Mouse (Mus musculus) neural tube, embryonic 14.5 days (tissue): Measurements from ENCODE around the gene Ccdc113. TPM values are rescaled to one million over a fixed set of nuclear protein-coding genes. Genes with fewer than 3 reads are reported as not detected.

Experiments
- ATAC-seq: fragments of 200-750 bp; cut with Nextera tagmentation; 2 replicates; pipeline ENCODE4 v1.8.0; 2017; ENCODE audit warnings: low read depth, mild to moderate bottlenecking, moderate TSS enrichment, moderate library complexity
- H3K27ac ChIP-seq: fragments of 300-500 bp; sonication (generic); 2 replicates; pipeline ENCODE4 v1.5.1; 2014; ENCODE audit warnings: low read depth, mild to moderate bottlenecking, control low read depth, low read length, moderate library complexity, mixed read lengths
- H3K27me3 ChIP-seq: fragments of 300-500 bp; sonication (generic); 2 replicates; pipeline ENCODE4 v1.6.1; 2014; ENCODE audit warnings: low read length; ENCODE audit not compliant: control insufficient read depth, insufficient read depth
- H3K36me3 ChIP-seq: fragments of 300-500 bp; sonication (generic); 2 replicates; pipeline ENCODE4 v1.6.1; 2014; ENCODE audit warnings: low read length, mixed read lengths; ENCODE audit not compliant: control insufficient read depth, insufficient read depth
- H3K4me1 ChIP-seq: fragments of 300-500 bp; sonication (generic); 2 replicates; pipeline ENCODE4 v1.6.1; 2014; ENCODE audit warnings: low read length; ENCODE audit not compliant: control insufficient read depth, insufficient read depth
- H3K4me2 ChIP-seq: fragments of 300-500 bp; sonication (generic); 2 replicates; pipeline ENCODE4 v1.6.1; 2014; ENCODE audit warnings: mild to moderate bottlenecking, low read depth, low read length, control low read depth
- H3K4me3 ChIP-seq: fragments of 300-500 bp; sonication (generic); 2 replicates; pipeline ENCODE4 v1.5.1; 2014; ENCODE audit warnings: low read depth, low read length, control low read depth, mixed read lengths
- H3K9ac ChIP-seq: fragments of 300-500 bp; sonication (generic); replicated peaks from 2 replicates; pipeline ENCODE4 v1.6.1; 2014; ENCODE audit warnings: low read depth, mild to moderate bottlenecking, control low read depth, low read length, mixed read lengths
- H3K9me3 ChIP-seq: fragments of 300-500 bp; sonication (generic); 2 replicates; pipeline ENCODE4 v1.6.1; 2016; ENCODE audit warnings: low read length; ENCODE audit not compliant: control insufficient read depth
- WGBS: fragments of 180-500 bp; shearing (Covaris S2); extraction: QIAGEN DNeasy Blood & Tissue Kit; methylation state at CpG from one replicate; pipeline ENCODE4 v1.1.7; 2014; 5-methylcytosine and 5-hydroxymethylcytosine counted together
- polyA plus RNA-seq: library from polyadenylated mRNA; unstranded; fragments of >200 nt; fragmentation: Nextera tagmentation; extraction: Ambion mirVana; gene quantifications from 2 replicates; pipeline ENCODE4 v1.2.1, GENCODE M21; 2014

Ccdc113 gene
- polyA plus RNA-seq = 0.97 and 2.0 TPM in 2 replicates

DNA sequence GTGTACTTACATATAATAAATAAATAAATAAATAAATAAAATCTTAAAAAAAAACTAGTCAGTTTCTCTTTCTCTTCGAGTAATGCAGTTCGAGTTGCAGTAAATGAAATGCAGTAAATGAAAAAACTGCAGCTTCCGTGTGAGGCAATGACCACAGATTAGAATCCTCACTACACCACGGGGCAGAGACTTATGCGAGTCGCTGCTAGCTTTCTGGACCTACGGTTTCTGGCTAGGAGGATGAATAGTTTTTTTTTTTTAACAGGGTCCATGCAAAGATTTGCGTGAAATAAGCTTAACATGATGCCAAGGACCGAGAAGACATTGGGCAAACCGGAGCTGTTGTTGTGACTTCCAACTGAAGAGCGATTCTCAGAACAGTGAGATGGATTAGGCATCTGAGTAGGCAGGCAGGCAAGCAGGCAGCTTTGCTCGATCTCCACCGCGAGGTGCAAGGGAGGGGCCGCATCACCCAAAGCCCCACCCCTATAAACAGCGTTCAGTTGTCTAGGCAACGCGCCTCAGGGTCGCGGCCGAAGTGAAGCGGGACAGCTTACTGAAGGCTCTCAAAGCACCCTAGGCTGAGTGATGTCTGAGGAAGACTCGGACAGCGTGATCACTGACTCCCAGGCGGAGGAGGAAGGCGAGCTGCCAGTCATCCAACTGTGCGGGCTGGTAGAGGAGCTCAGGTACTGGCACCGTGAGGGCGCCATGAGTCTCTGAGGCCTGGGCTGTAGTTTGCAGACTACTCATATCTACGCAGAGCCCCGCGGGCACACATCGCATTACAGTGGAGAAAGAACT, at the start of gene Ccdc113:
Gene Ccdc113 (plus strand): TSS at position 502 of the 804 bp plus-strand sequence.
- Histone ChIP-seq H3K4me2 (peak within 1 kb of the TSS; percentile 59), H3K9me3 (no peaks in the 10 kb centered on the region), H3K27ac (no peak within 1 kb of the TSS), H3K27me3 (no peaks in the 10 kb centered on the region), H3K4me1 (no peaks in the 10 kb centered on the region), H3K4me3 (peak within 1 kb of the TSS; percentile 35), H3K36me3 (no peaks in the 10 kb centered on the region), H3K9ac (no peak within 1 kb of the TSS; the same call in 1 of the 2 replicates)
- peak; percentile 91 for ATAC-seq
- WGBS = 7% methylated on average over 33 of the region's 33 CpGs

DNA sequence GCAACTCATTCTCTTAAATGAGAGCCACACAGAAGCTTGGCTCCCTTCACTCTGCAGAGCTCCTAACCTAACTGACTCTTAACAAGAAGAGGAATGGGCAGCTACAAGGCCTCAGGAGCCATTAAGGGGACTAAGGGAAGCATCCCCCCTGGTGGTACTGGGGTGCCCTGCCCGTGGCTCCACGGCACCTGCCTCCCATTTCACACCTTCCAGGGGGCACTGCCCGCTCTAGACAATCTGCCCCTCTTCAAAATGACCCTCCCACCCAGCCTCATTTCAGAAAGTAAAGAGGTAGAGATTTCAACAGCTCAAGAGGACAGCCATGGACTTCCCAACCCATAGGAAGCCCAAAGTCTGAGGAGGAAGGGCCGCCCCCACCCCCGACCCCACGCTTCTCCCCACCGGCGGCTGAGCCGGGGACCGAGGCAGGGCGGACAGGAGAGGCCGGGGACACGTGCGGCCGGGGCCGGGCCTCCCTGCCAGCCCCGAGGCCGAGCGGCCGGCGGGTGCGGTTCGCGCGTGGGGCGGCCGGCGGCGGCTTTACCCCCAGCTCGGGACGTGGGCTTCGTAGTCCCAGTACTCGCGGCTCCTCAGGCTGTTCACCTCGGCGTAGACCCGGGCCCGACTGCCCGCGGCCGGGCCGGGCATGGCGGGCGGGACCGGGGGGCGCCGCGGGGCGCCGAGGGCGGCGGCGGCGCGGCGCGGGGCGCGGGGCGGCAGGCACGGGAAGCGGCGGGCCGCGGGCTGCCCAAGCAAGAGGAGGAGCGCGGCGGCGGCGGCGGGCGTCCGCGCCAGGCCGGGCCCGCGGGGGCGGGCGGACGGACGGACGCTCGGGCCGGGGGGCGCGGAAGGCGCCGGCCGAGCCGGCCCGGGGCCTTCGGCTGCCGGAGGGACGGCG, 45.8 kb upstream of the Ccdc113 start:
- no peaks in the 10 kb centered on the region for H3K27me3 ChIP-seq
- no peaks in the 10 kb centered on the region for H3K9me3 ChIP-seq
- peak overlapping the region; percentile 84 for H3K4me3 ChIP-seq
- ATAC-seq = peak; percentile 54; the same call in 1 of the 2 replicates
- H3K27ac ChIP-seq = no peak overlapping the region; the same call in 1 of the 2 replicates
- H3K9ac ChIP-seq = peak overlapping the region; percentile 98
- peak overlapping the region; percentile 93 for H3K4me2 ChIP-seq
- peaks cover 6% of the 10 kb centered on the region for H3K4me1 ChIP-seq
- under 1% methylated on average over 49 of the region's 95 CpGs for WGBS
- H3K36me3 ChIP-seq = peaks cover 17% of the 10 kb centered on the region

- H3K27ac ChIP-seq = peak overlapping the region; percentile 23; the same call in 1 of the 2 replicates
Measured at GRCm38 (mm10) chr8:95488698-95489332, 45.1 kb upstream of the Ccdc113 start.

DNA sequence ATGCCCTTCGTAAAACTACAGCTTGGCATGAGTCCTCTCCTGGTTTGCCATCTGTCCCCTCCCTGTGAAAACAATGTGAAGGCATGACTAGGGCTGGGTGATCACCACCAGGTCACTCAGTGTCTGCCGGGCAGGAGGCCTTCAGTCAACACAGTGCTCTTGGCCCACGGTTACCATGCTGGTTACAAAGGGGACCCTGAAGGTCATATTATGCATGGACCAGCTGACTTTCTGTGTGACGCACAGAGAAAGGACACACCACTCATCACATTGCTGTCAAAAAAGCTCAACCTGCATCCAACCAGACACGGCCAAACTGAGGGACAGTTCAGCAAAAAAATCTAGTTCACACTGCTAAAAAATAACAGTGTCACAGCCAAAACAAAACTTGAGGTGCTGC, 43.9 kb upstream of the Ccdc113 start, which contains the start of gene Csnk2a2:
Gene Csnk2a2 (minus strand): TSS at position 34 of the 400 bp plus-strand sequence.
- Histone ChIP-seq H3K27me3 (no peaks in the 10 kb centered on the region), H3K4me3 (peak within 1 kb of the TSS; percentile 84), H3K27ac (0 out of 2 replicates have a peak within 1 kb of the TSS, but pooled peaks have one; percentile 23), H3K9ac (peak within 1 kb of the TSS; percentile 98), H3K4me2 (peak within 1 kb of the TSS; percentile 50), H3K9me3 (no peaks in the 10 kb centered on the region), H3K4me1 (peaks cover 6% of the 10 kb centered on the region), H3K36me3 (peaks cover 9% of the 10 kb centered on the region)
- ATAC-seq = no peak
- WGBS = 80% methylated on average over 5 of the region's 5 CpGs

More at GRCm38 (mm10) chr8:95488698-95489332, 45.1 kb upstream of the Ccdc113 start:
- peak overlapping the region; percentile 98 for H3K9ac ChIP-seq
- WGBS = 5% methylated on average over 11 of the region's 42 CpGs
- peak; percentile 92 for ATAC-seq
- H3K36me3 ChIP-seq = peaks cover 17% of the 10 kb centered on the region
- H3K27me3 ChIP-seq = no peaks in the 10 kb centered on the region
- peaks cover 6% of the 10 kb centered on the region for H3K4me1 ChIP-seq
- peak overlapping the region; percentile 50 for H3K4me2 ChIP-seq
- no peaks in the 10 kb centered on the region for H3K9me3 ChIP-seq
- peak overlapping the region; percentile 84 for H3K4me3 ChIP-seq

- Histone ChIP-seq H3K9ac (no peak overlapping the region), H3K27me3 (no peaks in the 10 kb centered on the region), H3K9me3 (no peaks in the 10 kb centered on the region), H3K36me3 (no peaks in the 10 kb centered on the region), H3K4me3 (no peak overlapping the region), H3K27ac (no peak overlapping the region), H3K4me2 (no peak overlapping the region), H3K4me1 (peaks cover 6% of the 10 kb centered on the region)
- WGBS = 65% methylated on average over 4 of the region's 4 CpGs
- no peak for ATAC-seq
Measured at GRCm38 (mm10) chr8:95492057-95492456, 41.8 kb upstream of the Ccdc113 start.

- no peaks in the 10 kb centered on the region for H3K27me3 ChIP-seq
- no peaks in the 10 kb centered on the region for H3K9me3 ChIP-seq
- no peaks in the 10 kb centered on the region for H3K4me1 ChIP-seq
- H3K4me3 ChIP-seq = no peak overlapping the region
- no peaks in the 10 kb centered on the region for H3K36me3 ChIP-seq
- H3K27ac ChIP-seq = no peak overlapping the region
- no peak overlapping the region for H3K4me2 ChIP-seq
- H3K9ac ChIP-seq = no peak overlapping the region
- WGBS = 79% methylated on average over 6 of the region's 6 CpGs
- ATAC-seq = no peak
Measured at GRCm38 (mm10) chr8:95495444-95495843, 38.4 kb upstream of the Ccdc113 start.

DNA sequence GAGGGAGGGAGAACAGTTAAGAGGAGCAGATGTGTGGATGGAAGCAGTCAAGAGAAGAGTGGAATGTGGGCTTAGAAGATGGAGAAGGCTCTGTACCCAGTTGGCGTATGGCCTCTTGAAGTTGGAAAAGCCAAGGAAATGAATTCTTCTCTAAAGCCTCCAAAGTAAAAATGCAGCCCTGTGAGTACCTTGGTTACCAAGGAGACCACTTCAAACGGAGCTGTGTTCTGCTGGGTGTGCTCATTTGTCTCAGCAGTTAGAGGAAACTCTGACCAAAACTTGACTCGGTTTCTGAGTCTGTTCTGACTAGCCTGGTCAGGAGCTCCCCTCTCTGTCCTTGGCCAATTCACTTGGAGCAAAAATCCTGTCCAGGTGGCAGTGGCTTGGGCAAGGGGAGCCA, 37.5 kb upstream of the Ccdc113 start:
- H3K36me3 ChIP-seq = no peaks in the 10 kb centered on the region
- H3K9ac ChIP-seq = no peak overlapping the region
- ATAC-seq = no peak
- H3K4me1 ChIP-seq = no peaks in the 10 kb centered on the region
- H3K4me3 ChIP-seq = no peak overlapping the region
- WGBS = 53% methylated on average over 3 of the region's 3 CpGs
- no peaks in the 10 kb centered on the region for H3K9me3 ChIP-seq
- H3K27me3 ChIP-seq = no peaks in the 10 kb centered on the region
- no peak overlapping the region for H3K4me2 ChIP-seq
- H3K27ac ChIP-seq = no peak overlapping the region

GRCm38 (mm10) chr8:95497821-95498220, 36.1 kb upstream of the Ccdc113 start:
- H3K36me3 ChIP-seq = no peaks in the 10 kb centered on the region
- H3K4me1 ChIP-seq = no peaks in the 10 kb centered on the region
- H3K27ac ChIP-seq = no peak overlapping the region
- no peak overlapping the region for H3K9ac ChIP-seq
- no peak overlapping the region for H3K4me2 ChIP-seq
- H3K4me3 ChIP-seq = no peak overlapping the region
- no peak for ATAC-seq
- H3K27me3 ChIP-seq = no peaks in the 10 kb centered on the region
- WGBS = 79% methylated on average over 3 of the region's 3 CpGs
- H3K9me3 ChIP-seq = no peaks in the 10 kb centered on the region
